Mouse (Mus musculus) stomach, embryonic 14.5 days (tissue): ENCODE results near the gene Catsper2. TPM values are rescaled to one million over a fixed set of nuclear protein-coding genes. Genes with fewer than 3 reads are reported as not detected.

Experiments used
- ATAC-seq: fragments of 200-750 bp; cut with Nextera tagmentation; 2 replicates; pipeline ENCODE4 v1.8.0; 2017; ENCODE audit warnings: low read depth, moderate TSS enrichment; ENCODE audit not compliant: insufficient number of reproducible peaks, insufficient read depth, low FRiP score
- H3K27ac ChIP-seq: fragments of 300-500 bp; sonication (generic); 2 replicates; pipeline ENCODE4 v1.5.1; 2014; ENCODE audit warnings: mild to moderate bottlenecking, low read length, moderate library complexity, mixed read lengths
- H3K27me3 ChIP-seq: fragments of 300-500 bp; sonication (generic); 2 replicates; pipeline ENCODE4 v1.6.1; 2014; ENCODE audit warnings: low read length, control low read depth, mixed read lengths; ENCODE audit not compliant: control insufficient read depth, insufficient read depth
- H3K36me3 ChIP-seq: fragments of 300-500 bp; sonication (generic); 2 replicates; pipeline ENCODE4 v1.6.1; 2014; ENCODE audit warnings: mild to moderate bottlenecking, control low read depth, low read length, moderate library complexity, mixed read lengths; ENCODE audit not compliant: control insufficient read depth, insufficient read depth
- H3K4me1 ChIP-seq: fragments of 300-500 bp; sonication (generic); 2 replicates; pipeline ENCODE4 v1.6.1; 2014; ENCODE audit warnings: low read length, control low read depth, mixed read lengths; ENCODE audit not compliant: control insufficient read depth, insufficient read depth
- H3K4me2 ChIP-seq: fragments of 300-500 bp; sonication (generic); replicated peaks from 2 replicates; pipeline ENCODE4 v1.6.1; 2014; ENCODE audit warnings: low read depth, low read length, control low read depth
- H3K4me3 ChIP-seq: fragments of 300-500 bp; sonication (generic); 2 replicates; pipeline ENCODE4 v1.5.1; 2014; ENCODE audit warnings: low read depth, low read length, control low read depth
- H3K9ac ChIP-seq: fragments of 300-500 bp; sonication (generic); replicated peaks from 2 replicates; pipeline ENCODE4 v1.6.1; 2014; ENCODE audit warnings: low read depth, mild to moderate bottlenecking, control low read depth, low read length, moderate library complexity, mixed read lengths
- H3K9me3 ChIP-seq: fragments of 300-500 bp; sonication (generic); 2 replicates; pipeline ENCODE4 v1.6.1; 2016; ENCODE audit warnings: low read depth, low read length, control low read depth; ENCODE audit not compliant: control insufficient read depth
- WGBS: fragments of 180-500 bp; shearing (Covaris S2); extraction: QIAGEN DNeasy Blood & Tissue Kit; methylation state at CpG from one replicate; pipeline ENCODE4 v1.1.7; 2014; 5-methylcytosine and 5-hydroxymethylcytosine counted together
- polyA plus RNA-seq: library from polyadenylated mRNA; unstranded; fragments of >200 nt; fragmentation: Nextera tagmentation; extraction: Ambion mirVana; gene quantifications from 2 replicates; pipeline ENCODE4 v1.2.1, GENCODE M21; 2014

Gene Catsper2
- polyA plus RNA-seq, 1 experiment from 2014 or later: 2.2 TPM

DNA sequence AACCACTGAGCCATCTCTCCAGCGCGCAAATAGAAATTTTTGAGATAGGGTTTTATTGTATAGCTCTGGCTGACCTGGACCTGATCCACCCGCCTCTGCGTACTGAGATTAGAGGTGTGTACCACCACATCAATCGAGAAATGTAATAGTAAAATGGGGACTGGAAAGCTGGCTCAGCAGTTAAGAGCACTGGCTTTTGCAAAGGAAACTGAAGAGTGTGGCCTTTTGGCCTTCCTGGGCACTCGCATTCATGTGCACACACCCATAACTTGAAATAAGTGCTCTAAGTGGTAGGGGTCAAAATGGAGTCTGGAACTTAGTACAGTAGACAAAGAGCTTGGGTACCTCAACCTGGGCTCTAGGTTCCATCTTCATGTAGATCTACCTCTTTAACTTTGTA, 2.8 kb upstream of the Catsper2 start:
- Histone ChIP-seq H3K4me3 (no peak overlapping the region), H3K9ac (no peak overlapping the region), H3K9me3 (no peaks in the 10 kb centered on the region), H3K36me3 (peaks cover 24% of the 10 kb centered on the region), H3K27me3 (no peaks in the 10 kb centered on the region), H3K4me2 (no peak overlapping the region), H3K27ac (no peak overlapping the region), H3K4me1 (peaks cover 21% of the 10 kb centered on the region)
- WGBS: 82% methylated on average over 6 of the region's 6 CpGs
- no peak for ATAC-seq

DNA sequence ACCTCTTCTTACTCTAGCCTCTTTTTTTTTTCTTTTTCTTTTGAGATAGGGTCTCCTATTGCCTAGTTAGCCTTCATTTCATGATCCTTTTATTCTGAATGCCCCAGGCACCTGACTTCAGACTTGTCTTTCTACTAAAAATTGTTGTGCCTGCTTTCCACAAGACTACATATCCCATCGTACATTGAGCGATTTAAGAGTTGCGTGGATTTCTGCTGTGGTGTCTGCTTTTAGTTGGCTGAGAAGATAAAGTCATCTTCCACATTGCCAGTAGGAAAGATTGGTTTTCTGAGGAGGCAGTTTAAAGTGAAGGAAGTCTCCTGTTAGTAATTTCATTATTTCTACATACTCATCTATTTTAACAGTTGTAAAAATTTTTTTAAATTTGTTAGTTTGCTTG, 2.0 kb upstream of the Catsper2 start:
- H3K27ac ChIP-seq: no peak overlapping the region
- WGBS: 80% methylated on average over 3 of the region's 3 CpGs
- H3K36me3 ChIP-seq: peaks cover 24% of the 10 kb centered on the region
- H3K4me3 ChIP-seq: peak overlapping the region; percentile 95
- no peaks in the 10 kb centered on the region for H3K27me3 ChIP-seq
- H3K4me2 ChIP-seq: peak overlapping the region; percentile 72
- H3K4me1 ChIP-seq: peaks cover 21% of the 10 kb centered on the region
- 0 out of 2 replicates have a peak overlapping the region, but pooled peaks have one; percentile 99 for H3K9ac ChIP-seq
- ATAC-seq: no peak
- H3K9me3 ChIP-seq: no peaks in the 10 kb centered on the region

DNA sequence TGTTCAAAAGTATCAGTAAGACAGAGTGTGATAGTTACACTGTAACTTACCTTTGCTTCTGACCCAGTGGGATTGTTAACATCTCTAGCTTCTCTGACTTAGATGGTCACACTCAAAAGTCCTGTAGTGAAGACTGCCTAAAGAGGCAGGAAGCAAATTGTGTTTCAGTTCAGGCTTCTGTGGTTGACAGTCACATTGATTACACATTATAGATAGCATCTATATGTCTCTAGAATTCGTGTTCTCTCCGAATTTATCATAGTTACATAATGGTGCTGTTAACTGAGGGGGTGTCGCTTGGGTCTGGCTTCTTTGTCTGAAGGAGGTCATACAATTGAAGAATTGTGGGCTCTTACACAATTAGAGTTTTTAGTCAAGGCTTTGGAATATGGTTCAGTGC, 1.5 kb upstream of the Catsper2 start:
- Histone ChIP-seq H3K9ac (peak overlapping the region; percentile 99), H3K4me1 (peaks cover 21% of the 10 kb centered on the region)
- 27% methylated on average over 3 of the region's 3 CpGs for WGBS

DNA sequence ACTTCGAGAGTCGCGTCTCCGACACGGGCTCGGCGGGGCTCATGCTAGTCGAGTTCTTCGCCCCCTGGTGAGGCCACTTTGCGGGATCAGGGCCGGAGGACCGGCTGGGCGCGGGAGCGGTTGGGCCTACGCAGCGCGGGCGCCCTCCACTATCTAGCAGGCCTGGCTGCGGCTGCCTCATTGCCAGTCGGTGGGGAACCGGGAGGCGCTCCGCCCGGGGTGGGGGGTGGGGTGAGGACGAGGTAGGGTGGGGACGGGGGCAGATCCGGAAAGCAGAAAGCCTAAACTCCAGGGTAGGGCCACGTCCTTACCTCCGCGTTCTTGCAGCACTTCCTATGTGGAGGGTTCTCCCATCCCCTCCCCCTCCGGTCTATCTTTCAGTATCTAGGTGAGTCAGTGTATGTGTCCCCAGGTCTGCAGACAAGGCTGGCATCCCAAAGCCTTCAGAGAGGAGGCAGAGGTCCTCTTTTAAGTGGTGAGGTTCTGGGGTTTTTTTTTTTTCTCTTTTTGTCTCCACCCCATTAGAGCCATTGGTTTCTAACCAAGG, 620 bp upstream of the Catsper2 start:
- H3K27me3 ChIP-seq: no peaks in the 10 kb centered on the region
- WGBS: under 1% methylated on average over 32 of the region's 32 CpGs

More for the DNA sequence above, 1.5 kb upstream of the Catsper2 start:
- H3K9me3 ChIP-seq: no peaks in the 10 kb centered on the region
- no peak overlapping the region for H3K27ac ChIP-seq
- no peaks in the 10 kb centered on the region for H3K27me3 ChIP-seq
- no peak for ATAC-seq
- H3K36me3 ChIP-seq: peaks cover 24% of the 10 kb centered on the region
- peak overlapping the region; percentile 72 for H3K4me2 ChIP-seq
- H3K4me3 ChIP-seq: peak overlapping the region; percentile 95

DNA sequence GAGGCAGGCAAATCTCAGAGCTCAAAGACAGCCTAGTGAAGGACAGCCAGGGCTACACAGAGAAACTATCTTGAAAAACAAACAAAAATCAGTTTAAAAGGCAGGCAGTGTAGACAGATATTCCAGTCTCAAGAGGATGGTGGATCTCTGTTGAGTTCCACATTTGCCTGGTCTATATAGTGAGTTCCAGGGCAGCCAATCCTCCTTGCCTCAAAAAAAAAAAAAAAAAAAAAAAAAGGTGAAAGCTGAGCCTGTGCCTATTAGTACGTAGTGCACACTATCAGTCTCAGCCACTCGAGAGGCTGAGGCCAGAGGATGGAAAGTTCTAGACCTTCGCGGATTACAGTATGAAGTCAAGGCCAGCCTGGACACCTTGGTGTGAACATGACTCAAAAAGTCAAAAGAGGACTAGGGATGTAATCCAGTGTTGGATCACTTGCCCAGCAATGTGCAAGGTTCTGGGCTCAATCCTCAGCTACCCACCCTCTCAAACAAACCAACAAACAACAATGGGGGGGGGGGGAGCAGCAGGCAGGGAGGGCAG, 677 bp downstream of the Catsper2 start:
- peak overlapping the region; percentile 72 for H3K4me2 ChIP-seq
- peak overlapping the region; percentile 95 for H3K4me3 ChIP-seq
- WGBS: 7% methylated on average over 4 of the region's 4 CpGs
- H3K27ac ChIP-seq: peak overlapping the region; percentile 99
- peaks cover 13% of the 10 kb centered on the region for H3K36me3 ChIP-seq
- H3K9me3 ChIP-seq: no peaks in the 10 kb centered on the region
- ATAC-seq: no peak
- no peaks in the 10 kb centered on the region for H3K27me3 ChIP-seq
- peaks cover 21% of the 10 kb centered on the region for H3K4me1 ChIP-seq
- H3K9ac ChIP-seq: peak overlapping the region; percentile 99

More for the DNA sequence above, 620 bp upstream of the Catsper2 start:
- Histone ChIP-seq H3K4me3 (peak overlapping the region; percentile 95), H3K4me2 (peak overlapping the region; percentile 72), H3K9ac (peak overlapping the region; percentile 99), H3K36me3 (peaks cover 24% of the 10 kb centered on the region), H3K9me3 (no peaks in the 10 kb centered on the region), H3K27ac (peak overlapping the region; percentile 99), H3K4me1 (peaks cover 21% of the 10 kb centered on the region)
- ATAC-seq: peak; percentile 46

DNA sequence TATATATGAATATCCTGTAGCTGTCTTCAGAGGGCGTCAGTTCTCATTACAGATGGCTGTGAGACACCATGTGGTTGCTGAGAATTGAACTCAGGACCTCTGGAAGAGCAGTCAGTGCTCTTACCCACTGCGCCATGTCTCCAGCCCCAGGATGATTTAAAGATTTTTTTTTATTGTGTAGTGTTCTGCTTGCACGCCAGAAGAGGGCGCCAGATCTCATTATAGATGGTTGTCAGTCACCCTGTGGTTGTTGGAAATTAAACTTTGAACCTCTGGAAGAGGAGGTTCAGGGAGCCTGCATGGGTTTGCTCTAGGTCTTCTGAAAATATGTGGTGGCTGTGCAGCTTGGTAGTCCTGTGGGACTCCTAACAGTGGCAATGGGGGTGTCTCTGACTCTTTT, 5.4 kb downstream of the Catsper2 start:
- H3K9ac ChIP-seq: no peak overlapping the region
- 33% methylated on average over 4 of the region's 4 CpGs for WGBS
- H3K27ac ChIP-seq: no peak overlapping the region
- H3K4me1 ChIP-seq: 0 out of 2 replicates have a peak, but pooled peaks cover 3% of the 10 kb centered on the region
- ATAC-seq: no peak
- no peaks in the 10 kb centered on the region for H3K36me3 ChIP-seq
- H3K4me3 ChIP-seq: no peak overlapping the region
- no peaks in the 10 kb centered on the region for H3K27me3 ChIP-seq
- no peaks in the 10 kb centered on the region for H3K9me3 ChIP-seq
- no peak overlapping the region for H3K4me2 ChIP-seq

DNA sequence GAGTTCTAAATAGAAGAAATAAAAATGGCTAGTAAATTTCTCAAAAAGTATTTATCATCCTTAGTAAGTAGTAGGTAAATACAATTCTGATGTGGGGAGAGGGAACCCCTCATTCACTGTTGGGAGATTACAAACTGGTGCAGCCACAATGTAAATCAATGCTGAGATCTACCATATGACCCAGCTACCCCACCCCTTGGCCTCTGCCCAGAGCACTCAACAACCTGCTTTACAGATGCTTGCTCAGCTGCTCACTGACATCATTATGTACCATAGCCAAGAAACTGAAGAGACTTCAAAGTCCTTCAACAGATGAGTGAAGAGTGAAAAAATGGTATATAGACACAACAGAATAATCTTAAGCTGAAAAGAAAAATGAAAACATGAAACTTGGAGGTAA, 10.3 kb downstream of the Catsper2 start:
- Histone ChIP-seq H3K27me3 (no peaks in the 10 kb centered on the region), H3K36me3 (no peaks in the 10 kb centered on the region), H3K4me1 (no peaks in the 10 kb centered on the region), H3K9me3 (no peaks in the 10 kb centered on the region), H3K9ac (no peak overlapping the region), H3K4me3 (no peak overlapping the region), H3K4me2 (no peak overlapping the region), H3K27ac (no peak overlapping the region)
- no peak for ATAC-seq

DNA sequence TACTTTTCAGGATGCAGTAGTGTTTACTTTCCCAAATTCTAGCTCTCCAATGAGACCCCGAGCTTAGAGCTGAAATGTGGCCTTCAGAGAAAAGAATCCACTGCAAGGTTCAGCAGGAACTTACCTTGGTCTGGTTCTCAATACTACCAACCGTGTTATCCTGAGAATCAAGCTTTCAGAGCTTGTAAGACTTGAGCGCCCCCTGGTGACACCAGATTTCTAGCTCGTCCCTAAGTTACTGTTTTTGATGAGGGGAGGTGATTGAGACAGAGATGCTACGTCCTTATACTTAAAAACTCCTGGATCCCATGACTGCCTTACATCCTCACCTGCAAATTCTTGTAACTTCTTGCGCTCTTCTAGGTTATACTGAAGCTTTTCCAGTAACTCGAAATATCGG, 17.0 kb downstream of the Catsper2 start:
- Histone ChIP-seq H3K36me3 (no peaks in the 10 kb centered on the region), H3K4me1 (no peaks in the 10 kb centered on the region), H3K27me3 (no peaks in the 10 kb centered on the region), H3K9me3 (no peaks in the 10 kb centered on the region), H3K4me3 (no peak overlapping the region), H3K4me2 (no peak overlapping the region), H3K27ac (no peak overlapping the region), H3K9ac (no peak overlapping the region)
- ATAC-seq: no peak
- 10% methylated on average over 8 of the region's 8 CpGs for WGBS
